Mouse (Mus musculus): ENCODE data around the gene Dync1i2.

Gene Dync1i2

GRCm38 (mm10) chr2:71211591-71212359 lies at the start of gene Dync1i2:
Dync1i2 (plus strand) TSS chr2:71211706.
- peak; percentile 87 for DNase-seq (ENCODE audit: low read depth, low spot score)

GRCm38 (mm10) chr2:71162831-71163621 lies 48.5 kb upstream of the Dync1i2 start:
- DNase-seq (ENCODE audit: low read depth, low spot score) = no peak

- no peak for DNase-seq (ENCODE audit: low read depth, low spot score)
Measured at GRCm38 (mm10) chr2:71167211-71167610, 44.3 kb upstream of the Dync1i2 start.

DNA sequence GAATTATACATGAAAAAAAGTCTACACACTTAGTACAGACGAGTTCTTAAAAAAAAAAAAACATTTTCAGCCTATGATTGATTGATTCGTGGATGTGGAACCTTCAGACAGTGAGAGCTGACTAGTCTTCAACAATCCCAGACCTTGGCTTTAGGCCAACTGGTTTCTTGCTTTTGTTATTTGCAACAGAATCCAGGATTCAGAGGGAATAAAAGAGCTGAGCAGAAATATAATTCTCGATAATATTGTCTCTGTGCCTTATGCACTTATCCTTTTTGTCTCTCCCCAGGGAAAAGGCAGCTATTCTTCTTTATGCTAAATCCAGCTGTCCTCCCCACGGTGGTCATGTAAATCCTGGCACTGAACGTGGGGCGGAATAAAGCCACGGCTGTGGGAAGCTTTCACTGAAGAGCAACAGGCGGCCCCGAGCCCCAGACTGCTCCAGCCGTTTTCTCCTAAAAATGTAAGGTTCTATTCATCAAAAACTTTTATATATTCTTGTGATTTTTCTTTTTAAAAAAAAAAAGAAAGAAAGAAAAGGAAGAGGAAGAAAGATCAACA lies 43.0 kb upstream of the Dync1i2 start:
- DNase-seq (ENCODE audit: low read depth, low spot score) = no peak

DNA sequence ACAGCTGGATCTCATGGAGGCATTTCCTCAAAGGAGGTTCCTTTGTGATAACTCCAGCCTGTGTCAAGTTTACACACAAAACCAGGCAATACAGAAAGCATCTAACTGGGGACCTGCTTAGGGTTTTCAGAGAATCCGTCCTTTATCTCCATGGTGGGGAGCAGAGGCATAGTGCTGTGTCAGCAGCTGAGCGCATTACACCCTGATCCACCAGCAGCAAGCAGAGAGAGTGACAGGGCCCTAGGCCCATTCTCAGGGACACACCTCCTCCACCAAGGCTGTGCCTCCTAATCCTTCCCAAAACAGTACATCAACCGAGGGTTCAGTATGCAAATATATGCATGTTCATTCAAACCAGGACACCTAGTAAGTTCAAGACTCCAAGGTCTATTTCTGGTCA lies 38.5 kb upstream of the Dync1i2 start:
- no peak for DNase-seq (ENCODE audit: low read depth, low spot score)

DNA sequence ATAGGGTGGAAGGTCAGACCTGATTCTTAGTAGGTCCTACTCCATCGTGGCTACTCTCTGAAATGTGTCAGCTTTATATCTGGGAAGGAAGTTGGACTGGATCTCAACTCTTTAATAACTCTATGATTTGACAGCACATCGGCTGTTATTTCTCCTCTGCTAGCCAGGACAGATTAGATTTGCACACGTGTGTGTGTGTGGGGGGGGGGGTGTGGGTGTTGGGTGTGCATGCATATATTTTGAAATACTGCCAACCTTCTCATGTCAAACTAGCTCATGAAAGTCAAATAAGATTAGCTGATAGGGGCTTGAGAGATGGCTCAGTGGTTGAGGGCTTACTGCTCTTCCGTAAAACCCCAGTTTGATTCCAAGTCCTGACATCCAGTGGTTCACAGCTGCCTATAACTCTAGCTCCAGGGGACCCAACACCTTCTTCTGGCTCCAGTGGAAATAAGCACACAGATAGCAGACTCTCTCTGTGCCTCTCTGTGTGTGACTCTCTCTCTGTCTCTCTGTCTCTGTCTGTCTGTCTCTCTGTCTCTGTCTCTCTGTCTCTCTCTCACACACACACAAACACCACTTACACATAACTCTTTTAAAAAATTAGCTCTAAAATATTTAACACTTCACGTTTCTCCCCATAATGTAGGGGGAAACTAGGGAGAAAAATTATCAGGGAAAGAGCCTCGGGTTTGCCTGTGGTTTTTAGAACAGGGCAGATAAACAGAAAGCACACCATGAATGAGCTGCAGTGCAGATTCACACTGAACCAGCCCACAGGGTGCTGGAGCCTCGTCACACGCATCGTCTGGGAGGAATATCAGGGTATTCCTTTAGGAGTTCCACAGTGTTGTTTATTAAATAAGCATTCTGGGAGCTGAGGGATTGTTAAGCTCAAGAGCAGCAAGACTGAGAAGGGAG lies 34.9 kb upstream of the Dync1i2 start:
- DNase-seq (ENCODE audit: low read depth, low spot score) = no peak

- no peak for DNase-seq (ENCODE audit: low read depth, low spot score)
Measured at GRCm38 (mm10) chr2:71177250-71177615, 34.3 kb upstream of the Dync1i2 start.

DNA sequence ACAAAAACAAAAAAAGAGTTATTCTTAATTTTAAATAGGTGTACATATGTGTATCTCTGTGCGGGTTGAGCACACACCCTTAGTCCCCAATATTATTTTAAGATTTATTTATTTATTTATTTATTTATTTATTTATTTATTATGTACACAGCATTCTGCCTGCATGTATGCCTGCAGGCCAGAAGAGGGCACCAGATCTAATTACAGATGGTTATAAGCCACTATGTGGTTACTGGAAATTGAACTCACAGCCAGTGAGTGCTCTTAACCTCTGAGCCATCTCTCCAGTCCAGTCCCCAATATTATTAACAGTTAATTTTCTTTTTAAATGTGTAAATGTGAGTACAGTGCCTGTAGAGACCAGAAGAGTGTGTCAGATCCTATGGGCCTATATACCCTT lies 33.7 kb upstream of the Dync1i2 start:
- no peak for DNase-seq (ENCODE audit: low read depth, low spot score)

DNA sequence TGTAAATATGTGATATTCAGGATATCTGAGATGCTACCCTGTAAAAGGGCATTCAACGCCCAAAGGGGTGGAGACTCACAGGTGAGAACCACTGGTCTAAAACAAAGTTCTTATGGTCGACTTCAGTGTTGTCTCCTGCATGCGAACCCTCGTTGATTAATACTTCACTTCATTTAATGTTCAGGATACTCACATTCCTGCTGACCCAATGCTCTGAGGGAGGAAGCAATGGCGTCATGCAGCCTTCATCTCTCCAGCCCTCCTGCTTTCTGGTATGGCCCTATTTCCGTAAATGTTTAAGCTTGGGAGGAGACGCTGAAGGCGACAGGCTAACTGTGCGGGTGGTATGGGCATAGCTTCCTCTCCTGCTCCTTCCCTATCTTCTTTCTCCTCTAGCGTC lies 31.8 kb upstream of the Dync1i2 start:
- no peak for DNase-seq (ENCODE audit: low read depth, low spot score)

DNA sequence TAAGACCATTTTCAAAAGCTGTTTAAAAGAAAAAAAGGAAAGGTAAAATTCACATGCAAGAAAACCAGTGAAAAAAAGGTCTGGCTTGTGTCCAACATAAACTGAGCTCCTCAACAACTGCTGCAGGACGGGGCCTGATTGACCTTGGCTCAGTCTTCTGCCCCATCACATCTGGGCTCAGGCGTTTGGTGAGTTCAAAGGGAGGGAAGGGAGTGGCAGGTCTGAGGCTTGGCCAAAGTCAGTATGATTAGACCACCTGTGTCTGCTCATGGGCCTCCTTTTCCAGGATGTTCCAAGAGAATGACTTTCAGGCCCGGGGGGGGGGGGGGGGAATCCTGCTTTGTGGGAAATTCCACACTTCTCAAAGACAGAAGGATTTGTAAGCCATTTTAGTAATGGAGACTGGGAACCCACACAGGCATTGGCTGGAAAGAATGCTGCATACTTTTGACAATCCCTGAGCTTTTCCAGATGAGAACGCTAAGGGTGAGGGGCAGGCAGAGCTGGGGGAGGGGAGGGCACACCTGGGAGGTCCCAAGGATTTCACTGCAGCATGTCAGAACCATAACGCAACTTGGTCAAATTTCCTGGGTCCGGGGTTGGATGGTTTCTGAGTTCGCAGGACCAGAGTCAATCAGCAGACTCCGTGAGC lies 30.8 kb upstream of the Dync1i2 start:
- DNase-seq (ENCODE audit: low read depth, low spot score) = no peak

DNA sequence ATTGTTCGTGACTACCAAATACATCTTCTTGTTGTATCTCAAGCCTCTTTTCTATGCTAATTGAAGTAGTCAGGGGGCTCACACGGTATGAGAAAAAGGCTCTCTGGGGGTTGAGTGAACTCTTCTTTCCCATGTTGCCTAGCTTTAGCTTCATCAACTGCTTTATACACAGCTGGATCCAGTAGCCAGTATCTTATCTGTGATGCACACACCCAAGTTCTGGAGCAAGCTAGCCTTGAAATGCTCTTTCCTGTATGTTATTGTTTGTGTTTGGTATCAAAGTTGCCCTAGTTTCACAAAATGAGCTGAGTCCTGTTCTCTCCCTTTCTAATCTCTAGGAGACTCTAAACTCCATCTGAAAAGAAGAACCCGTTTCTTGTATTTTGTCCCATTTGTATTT lies 23.6 kb upstream of the Dync1i2 start:
- DNase-seq (ENCODE audit: low read depth, low spot score) = no peak

- no peak for DNase-seq (ENCODE audit: low read depth, low spot score)
Measured at GRCm38 (mm10) chr2:71188861-71189260, 22.6 kb upstream of the Dync1i2 start.

GRCm38 (mm10) chr2:71191391-71192194 lies 19.9 kb upstream of the Dync1i2 start:
- no peak for DNase-seq (ENCODE audit: low read depth, low spot score)

- no peak for DNase-seq (ENCODE audit: low read depth, low spot score)
Measured at GRCm38 (mm10) chr2:71192195-71192807, 19.2 kb upstream of the Dync1i2 start.

DNA sequence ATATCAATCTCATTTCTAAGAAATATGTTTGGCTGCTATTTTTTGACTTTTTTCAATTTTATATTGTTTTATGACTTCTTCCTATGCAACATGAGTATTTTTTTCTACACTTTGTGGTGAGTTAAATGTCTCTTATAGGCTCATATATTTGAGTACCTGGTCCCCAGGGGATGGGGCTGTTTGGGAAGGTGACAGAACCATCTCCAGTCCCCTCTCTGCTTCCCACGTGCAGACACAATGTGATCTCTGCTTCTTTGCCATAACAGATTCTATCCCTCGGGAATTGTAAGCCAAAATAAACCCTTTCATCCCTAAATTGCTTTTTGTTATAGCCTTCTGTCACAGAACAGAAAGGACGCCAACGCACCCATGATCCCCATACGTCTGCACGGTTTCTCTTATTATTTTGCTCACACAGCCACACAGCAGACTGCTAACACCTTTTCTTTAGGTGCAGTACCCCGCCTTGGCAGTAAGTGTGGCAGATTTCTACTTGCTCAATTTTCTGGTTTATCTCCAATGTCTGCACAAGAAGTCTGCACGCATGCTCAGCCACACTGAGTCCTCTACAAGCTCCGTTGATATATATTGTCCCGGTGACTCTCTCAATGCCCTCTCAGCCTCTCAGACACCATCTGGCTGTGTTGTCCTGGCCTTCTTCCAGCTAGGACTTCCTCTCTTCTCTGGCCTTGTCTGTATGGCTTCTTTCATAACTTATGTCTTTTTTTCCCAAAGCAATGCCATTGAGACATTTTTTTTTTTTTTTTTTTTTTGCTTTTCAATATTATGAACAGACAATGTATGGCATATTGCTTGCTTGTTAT lies 17.2 kb upstream of the Dync1i2 start:
- DNase-seq (ENCODE audit: low read depth, low spot score) = no peak

- no peak for DNase-seq (ENCODE audit: low read depth, low spot score)
Measured at GRCm38 (mm10) chr2:71196947-71197346, 14.6 kb upstream of the Dync1i2 start.

GRCm38 (mm10) chr2:71198907-71199306 lies 12.6 kb upstream of the Dync1i2 start:
- DNase-seq (ENCODE audit: low read depth, low spot score) = no peak

GRCm38 (mm10) chr2:71200485-71200884 lies 11.0 kb upstream of the Dync1i2 start:
- no peak for DNase-seq (ENCODE audit: low read depth, low spot score)

DNA sequence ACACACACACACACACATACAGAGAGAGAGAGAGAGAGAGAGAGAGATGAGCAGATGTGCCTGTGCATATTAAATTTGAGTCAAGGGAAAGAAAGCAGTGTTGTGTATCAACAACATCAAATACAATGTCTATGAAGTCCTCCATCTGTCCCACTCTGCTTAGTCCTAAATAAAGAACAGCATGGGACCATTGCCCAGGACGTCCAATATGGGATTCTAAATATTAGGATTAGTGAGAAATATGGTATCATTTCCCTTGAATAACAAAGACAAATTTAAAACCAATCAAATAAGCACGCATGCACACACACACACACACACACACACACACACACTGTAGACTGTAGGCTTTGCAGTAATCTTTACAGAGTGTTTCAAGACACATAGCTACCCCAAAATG lies 9.6 kb upstream of the Dync1i2 start:
- DNase-seq (ENCODE audit: low read depth, low spot score) = no peak

Measured in embryo, embryonic 11.5 days (tissue).